Mouse (Mus musculus) heart, adult 11 months (tissue): ENCODE measurements around the gene Zfp738.
"Not testable (repeated sequence)": the region's sequence is repeated elsewhere in the genome, so short reads cannot be mapped to it uniquely, and the experiment has no call there.

ENCODE experiments used
- DNase-seq: peaks from one replicate; pipeline ENCODE4 v3.0.0; 2022

Zfp738 gene

DNA sequence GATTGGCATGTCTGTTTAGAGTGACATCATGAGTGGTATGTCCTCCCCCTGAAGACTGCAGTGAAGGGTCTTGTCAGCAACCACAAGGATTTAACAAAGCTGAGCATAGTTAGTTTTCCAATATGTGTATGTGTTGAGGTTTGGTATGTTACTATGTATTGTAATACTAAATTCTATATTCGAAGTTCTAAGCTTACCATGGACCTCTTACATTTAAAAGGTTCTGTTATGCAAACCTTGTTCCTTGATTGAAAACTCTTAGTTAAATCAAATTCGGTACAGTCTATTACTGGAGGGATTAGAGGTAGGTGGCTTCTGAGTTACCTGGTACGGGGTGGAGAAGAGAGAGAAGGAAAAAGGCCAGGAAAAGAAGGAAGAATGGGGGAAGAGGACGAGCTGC, at the start of gene Zfp738:
Gene Zfp738 (minus strand): TSS at position 101 of the 400 bp plus-strand sequence.
- no peak for DNase-seq

DNA sequence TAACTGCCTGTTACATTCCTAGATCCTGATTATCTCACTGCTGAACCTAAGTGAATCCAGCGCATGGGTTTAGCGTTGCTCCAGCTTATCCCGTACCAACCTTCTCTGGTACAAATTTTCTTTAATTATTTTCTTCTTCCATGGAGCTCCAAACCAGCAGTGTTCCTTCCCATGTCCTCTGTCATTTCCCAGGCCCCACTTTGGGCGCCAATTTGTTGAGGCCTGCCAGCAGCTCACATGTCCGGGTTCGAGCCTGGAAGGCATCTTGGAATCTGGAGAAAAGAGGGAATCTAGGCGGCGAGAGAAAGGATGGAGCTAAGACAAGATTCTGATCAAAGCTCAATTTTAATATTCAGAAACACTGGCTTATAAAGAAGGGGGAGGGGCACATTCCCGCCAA, 47.5 kb upstream of the Zfp738 start:
- not testable (repeated sequence) for DNase-seq

DNA sequence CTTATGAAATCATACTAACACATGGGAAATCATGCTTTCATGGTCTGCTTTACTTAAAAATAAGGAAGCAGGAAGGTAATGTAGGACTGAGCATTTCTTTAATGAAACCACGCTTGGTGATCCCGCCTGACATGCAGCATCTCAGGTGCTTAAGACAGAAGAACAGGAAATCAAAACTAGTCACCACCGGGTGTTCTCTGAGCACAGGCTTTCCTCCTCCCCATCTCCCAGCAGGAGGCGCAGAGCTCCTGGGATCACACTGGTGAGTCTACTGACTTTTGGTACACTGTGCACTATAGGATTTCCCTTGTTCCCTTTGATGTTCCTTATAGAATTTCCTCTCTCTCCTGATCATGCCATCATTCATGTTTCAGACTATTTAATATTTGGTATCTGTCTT, 42.6 kb upstream of the Zfp738 start:
- DNase-seq = not testable (repeated sequence)

DNA sequence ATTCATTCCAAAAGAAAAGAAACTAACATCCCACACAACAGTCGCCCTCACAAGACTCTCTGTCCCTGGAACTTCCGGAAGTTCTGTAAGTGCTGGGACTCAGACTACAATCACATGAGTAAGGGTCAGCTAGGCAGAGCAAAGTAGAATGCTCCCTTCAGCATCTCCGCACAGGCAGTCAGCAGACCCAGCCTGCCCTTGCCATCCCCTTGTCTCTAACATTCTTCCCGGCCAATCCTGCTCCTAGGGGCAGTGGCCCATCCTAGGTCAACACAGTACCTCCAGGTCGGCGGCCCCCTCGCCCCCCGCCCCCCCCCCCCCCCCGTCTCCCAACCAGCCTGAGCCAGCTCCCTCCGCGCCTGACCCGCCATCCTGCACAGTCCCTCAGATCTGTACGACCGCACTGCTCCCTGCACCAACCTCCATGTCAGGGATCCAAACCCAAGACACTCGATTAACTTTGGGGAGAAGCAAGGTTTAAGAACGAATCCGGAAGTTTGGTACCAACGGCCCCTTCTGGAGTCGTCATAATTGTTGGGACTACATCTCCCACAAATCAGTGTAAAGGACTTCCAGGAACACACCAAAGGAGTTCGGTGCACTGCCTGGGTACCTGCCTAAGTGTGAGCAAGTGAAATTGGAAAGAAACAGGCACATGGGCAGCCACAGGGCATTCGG, 41.9 kb upstream of the Zfp738 start, which contains the start of gene Zfp65:
Gene Zfp65 (minus strand): TSS at position 533 of the 678 bp plus-strand sequence.
- peak; percentile 95 for DNase-seq

DNA sequence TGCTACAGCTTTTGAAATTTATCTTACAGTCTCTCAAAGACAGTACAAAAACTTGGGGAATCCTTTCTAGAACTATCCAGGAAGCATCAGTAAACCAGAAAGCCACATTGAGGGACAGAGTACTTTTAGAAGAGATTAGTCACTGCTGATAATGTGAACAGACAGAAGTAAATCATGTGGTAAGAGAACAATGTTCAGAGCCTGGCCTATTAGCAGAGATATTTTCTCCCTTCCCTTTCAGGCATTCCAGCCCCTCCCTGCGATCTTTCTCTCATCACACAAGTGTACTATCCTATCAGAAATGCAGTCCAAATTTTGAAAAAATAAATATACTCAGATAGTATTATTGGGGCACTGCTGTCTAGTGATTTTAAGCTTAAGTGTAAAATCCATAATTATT, 41.2 kb upstream of the Zfp738 start:
- no peak for DNase-seq

DNA sequence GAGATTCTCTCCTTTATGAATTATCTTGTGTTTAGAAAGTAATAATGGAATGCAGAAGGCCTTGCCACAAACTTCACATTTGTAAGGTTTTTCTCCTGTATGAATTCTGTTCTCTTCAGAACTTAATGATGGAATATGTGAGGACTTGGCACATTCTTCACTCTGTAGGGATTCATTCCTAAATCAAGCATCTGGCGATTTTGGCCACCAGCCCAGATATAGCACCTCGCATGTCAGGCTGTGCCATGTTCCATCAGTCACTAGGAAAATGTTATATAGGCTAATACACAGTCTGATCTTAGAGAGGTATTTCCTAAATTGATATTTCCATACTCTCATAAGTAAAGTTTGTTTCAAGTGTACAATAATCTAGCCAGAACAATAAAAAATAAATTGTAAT, 38.5 kb upstream of the Zfp738 start:
- DNase-seq = not testable (repeated sequence)

DNA sequence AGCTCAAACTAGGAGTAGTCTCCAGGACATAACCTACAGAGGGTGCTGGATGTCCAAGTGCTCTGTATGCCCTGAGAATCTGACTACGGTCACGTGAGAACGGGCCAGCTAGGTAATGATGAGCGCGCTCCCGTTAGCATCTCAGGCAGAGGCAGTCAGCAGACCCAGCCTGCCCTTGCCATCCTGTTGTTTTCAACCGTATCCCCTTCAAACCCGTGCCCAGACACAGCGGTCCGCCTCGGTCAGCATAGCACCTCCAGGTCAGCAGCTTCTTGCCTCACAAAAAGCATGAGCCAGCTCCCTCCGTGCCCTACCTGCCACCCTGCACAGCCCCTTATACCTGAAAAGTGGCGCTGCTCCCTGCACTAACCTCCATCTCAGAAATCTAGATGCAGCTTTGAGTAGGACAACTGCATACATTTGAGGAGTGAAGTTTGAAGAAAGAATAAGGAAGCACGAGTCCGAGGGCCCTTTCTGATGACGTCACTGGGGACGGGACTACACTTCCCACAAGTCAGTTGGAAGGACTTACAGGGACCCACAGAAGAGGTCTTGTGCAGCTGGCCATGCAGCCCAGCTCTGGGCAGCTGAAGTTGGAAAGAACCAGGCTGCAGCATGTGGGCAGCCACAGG, 37.1 kb upstream of the Zfp738 start:
- DNase-seq = peak; percentile 99

DNA sequence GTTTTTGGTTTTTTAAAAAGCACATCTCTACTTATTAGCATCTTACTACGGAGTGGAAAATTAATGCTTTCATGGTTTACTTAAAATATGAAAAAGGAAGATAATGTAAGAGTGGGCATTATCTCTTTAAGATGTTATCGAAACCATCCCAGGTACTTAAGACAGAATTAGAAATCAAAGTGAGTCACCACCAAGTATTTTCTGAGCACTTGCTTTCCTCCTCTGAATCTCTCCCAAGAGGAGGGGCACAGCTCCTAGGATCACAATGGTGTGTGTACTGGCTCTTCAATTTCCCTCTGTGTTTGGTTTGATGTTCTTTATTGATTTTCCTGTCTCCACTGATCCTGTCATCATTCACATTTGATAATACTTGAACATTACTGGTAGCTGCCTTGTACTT, 3.0 kb downstream of the Zfp738 start:
- not testable (repeated sequence) for DNase-seq

DNA sequence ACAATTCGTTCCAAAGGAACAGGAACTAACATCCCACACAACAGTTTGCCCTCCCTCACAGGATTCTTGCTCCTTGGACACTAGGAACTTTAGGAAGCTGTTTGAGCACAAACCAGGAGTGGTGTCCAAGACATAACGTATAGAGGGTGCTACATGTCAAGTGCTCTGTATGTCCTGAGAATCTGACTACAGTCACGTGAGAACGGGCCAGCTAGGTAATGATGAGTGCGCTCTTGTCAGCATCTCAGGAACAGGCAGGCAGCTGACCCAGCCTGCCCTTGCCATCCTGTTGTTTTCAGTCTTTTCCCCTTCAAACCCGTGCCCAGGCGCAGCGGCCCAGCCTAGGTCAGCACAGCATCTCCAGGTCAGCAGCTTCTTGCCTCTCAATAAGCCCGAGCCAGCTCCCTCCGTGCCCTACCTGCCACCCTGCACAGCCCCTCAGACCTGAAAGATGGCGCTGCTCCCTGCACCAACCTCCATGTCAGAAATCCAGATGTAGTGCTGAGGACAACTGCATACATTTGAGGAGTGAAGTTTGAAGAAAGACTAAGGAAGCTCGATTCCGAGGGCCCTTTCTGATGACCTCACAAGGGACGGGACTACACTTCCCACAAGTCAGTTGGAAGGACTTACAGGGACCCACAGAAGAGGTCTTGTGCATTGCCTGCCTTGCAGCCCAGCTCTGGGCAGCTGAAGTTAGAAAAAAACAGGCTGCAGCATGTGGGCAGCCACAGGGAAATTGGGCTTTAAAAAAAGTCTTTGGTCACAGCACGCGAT, 3.7 kb downstream of the Zfp738 start:
- peak; percentile 99 for DNase-seq

DNA sequence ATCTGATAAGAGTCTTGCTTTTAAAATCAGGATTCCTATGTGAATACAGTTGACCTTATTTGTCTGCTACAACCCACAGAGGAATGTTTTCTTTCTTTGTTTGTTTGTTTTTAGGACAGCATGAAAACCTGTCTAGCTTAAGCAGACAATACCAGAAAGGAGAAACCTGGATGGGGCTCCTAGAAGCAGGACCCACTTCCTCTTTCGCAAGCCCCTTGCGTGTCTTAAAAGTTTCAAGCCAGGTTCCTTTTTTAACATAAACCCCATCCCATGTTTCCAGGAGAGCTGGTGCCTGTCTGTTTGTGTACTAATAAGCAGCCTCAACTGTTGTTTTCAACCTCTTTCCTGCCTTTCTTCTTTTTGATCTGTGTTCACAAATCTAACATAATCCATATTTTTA, 12.0 kb downstream of the Zfp738 start:
- no peak for DNase-seq

DNA sequence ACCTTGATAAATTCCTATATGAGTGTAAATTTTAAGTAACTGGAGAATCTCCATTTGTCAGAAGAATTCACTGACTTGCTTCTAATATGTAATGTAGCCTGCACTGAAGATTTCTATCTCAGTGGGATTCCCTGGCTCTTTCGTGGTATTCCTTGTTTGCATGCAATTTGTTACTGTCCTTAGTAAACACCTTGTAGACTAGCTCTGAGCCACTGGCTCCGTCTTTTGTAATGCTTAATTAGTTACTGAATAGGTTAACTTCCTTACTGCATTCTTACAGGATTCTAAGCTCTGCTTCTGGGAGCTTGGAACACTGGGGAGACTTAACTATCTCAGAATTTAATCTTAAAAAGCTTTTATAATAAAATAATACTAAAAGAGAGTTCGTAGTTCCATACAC, 34.4 kb downstream of the Zfp738 start:
- no peak for DNase-seq

DNA sequence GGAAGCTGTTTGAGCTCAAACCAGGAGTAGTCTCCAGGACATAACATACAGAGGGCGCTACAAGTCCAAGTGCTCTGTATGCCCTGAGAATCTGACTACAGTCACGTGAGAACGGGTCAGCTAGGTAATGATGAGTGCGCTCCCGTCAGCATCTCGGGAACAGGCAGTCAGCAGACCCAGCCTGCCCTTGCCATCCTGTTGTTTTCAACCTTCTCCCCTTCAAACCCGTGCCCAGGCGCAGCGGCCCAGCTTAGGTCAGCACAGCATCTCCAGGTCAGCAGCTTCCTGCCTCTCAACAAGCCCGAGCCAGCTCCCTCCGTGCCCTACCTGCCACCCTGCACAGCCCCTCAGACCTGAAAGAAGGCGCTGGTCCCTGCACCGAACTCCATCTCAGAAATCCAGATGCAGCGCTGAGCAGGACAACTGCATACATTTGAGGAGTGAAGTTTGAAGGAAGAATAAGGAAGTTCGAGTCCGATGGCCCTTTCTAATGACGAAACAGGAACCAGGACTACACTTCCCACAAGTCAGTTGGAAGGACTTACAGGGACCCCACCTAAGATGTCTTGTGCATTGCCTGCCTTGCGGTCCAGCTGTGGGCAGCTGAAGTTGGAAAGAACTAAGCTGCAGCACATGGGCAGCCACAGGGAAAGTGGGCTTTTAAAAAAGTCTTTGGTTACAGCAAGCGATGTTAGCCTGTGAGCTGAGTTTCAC, 49.4 kb downstream of the Zfp738 start, which contains the start of the genes Gm49345 and Zfp729a:
Gene Gm49345 (minus strand): TSS at position 476 of the 714 bp plus-strand sequence.
Gene Zfp729a (minus strand): TSS at position 498 of the 714 bp plus-strand sequence.
- DNase-seq = peak; percentile 99

DNA sequence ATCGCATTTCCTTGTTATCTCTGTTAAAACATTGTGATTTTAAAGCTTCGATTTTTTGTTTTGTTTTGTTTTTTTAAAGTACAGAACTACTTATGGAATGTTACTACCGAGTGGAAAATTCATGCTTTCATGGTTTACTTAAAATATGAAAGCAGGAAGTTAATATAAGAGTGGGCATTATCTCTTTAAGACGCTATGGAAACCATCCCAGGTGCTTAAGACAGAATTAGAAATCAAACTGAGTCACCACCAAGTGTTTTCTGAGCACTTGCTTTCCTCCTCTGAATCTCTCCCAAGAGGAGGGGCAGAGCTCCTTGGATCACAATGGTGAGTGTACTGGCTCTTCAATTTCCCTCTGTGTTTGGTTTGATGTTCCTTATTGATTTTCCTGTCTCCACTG, 76.8 kb downstream of the Zfp738 start:
- DNase-seq = no peak

DNA sequence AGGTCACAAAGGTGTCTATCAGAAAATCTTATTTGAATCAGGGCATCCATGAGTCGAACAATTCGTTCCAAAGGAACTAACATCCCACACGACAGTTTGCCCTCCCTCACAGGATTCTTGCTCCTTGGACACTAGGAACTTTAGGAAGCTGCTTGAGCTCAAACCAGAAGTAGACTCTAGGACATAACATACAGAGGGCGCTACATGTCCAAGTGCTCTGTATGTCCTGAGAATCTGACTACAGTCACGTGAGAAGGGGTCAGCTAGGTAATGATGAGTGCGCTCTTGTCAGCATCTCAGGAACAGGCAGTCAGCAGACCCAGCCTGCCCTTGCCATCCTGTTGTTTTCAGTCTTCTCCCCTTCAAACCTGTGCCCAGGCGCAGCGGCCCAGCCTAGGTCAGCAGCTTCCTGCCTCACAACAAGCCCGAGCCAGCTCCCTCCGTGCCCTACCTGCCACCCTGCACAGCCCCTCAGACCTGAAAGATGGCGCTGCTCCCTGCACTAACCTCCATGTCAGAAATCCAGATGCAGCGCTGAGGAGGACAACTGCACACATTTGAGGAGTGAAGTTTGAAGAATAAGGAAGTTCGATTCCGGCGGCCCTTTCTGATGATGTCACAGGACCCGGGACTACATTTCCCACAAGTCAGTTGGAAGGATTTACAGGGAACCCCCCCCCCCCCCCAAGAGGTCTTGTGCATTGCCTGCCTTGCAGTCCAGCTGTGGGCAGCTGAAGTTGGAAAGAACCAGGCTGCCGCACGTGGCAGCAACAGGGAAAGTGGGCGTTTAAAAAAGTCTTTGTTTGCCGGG, 77.6 kb downstream of the Zfp738 start, which contains the start of gene Zfp729b:
Gene Zfp729b (minus strand): TSS at position 642 of the 811 bp plus-strand sequence.
- peak; percentile 99 for DNase-seq
